Mouse (Mus musculus): ENCODE data around the gene Dennd2a. TPM values are rescaled to one million over a fixed set of nuclear protein-coding genes. Genes with fewer than 3 reads are reported as not detected.
A peak's percentile ranks its signal among the peaks of the same experiment; 100 is the strongest.

Dennd2a gene
- polyA plus RNA-seq, 1 experiment from 2014 or later = 14.2 TPM

GRCm38 (mm10) chr6:39414106-39414505 lies 143.6 kb downstream of the Dennd2a start:
- Histone ChIP-seq H3K27me3 (replicated peaks; ENCODE audit: control insufficient read depth, insufficient read depth, low read length) (no peaks in the 10 kb centered on the region), H3K9ac (ENCODE audit: low read length) (no peak overlapping the region), H3K4me3 (ENCODE audit: low read depth, low read length) (no peak overlapping the region), H3K4me1 (ENCODE audit: control insufficient read depth, insufficient read depth, low read length) (peaks cover 10% of the 10 kb centered on the region), H3K36me3 (ENCODE audit: control insufficient read depth, insufficient read depth, low read length) (peaks cover 6% of the 10 kb centered on the region; the same call in 1 of the 2 replicates), H3K9me3 (replicated peaks; ENCODE audit: control insufficient read depth, low read length) (no peaks in the 10 kb centered on the region), H3K27ac (ENCODE audit: low read depth, low read length) (no peak overlapping the region), H3K4me2 (ENCODE audit: low read length) (no peak overlapping the region)
- DNase-seq (ENCODE audit: low spot score) (peak; percentile 43), ATAC-seq (peak; percentile 36; the same call in 1 of the 2 replicates)
- 18% methylated on average over 1 of the region's 1 CpGs for WGBS

Other genes with a start within 250 kb of the Dennd2a start
- 60.0 and 60.2 TPM in 2 replicates for gene Slc37a3, start 180.2 kb downstream of the Dennd2a start, polyA plus RNA-seq (2014; fragmentation: Nextera tagmentation; extraction: Ambion mirVana)
- gene Rab19, start 176.7 kb downstream of the Dennd2a start, polyA plus RNA-seq (2014; fragmentation: Nextera tagmentation; extraction: Ambion mirVana) = 0.22 and 0.32 TPM in 2 replicates
- gene Mkrn1, start 137.4 kb downstream of the Dennd2a start, polyA plus RNA-seq (2014; fragmentation: Nextera tagmentation; extraction: Ambion mirVana) = 230 and 234 TPM in 2 replicates
- 30.4 and 31.5 TPM in 2 replicates for gene Adck2, start 16.0 kb upstream of the Dennd2a start, polyA plus RNA-seq (2014; fragmentation: Nextera tagmentation; extraction: Ambion mirVana)
- gene Gm42420, start 27.9 kb upstream of the Dennd2a start, polyA plus RNA-seq (2014; fragmentation: Nextera tagmentation; extraction: Ambion mirVana) = 1.3 TPM in 1 of 2 replicates, not detected in the other
- 354 and 423 TPM in 2 replicates for gene Ndufb2, start 34.7 kb upstream of the Dennd2a start, polyA plus RNA-seq (2014; fragmentation: Nextera tagmentation; extraction: Ambion mirVana)
- gene Braf, start 167.6 kb upstream of the Dennd2a start, polyA plus RNA-seq (2014; fragmentation: Nextera tagmentation; extraction: Ambion mirVana) = 13.4 and 16.9 TPM in 2 replicates

Measured in forebrain, embryonic 14.5 days (tissue).